Comparison of ENCODE assay signal across 16 mouse cellular contexts in genomic region chr2:33498280-33498679, GRCm38 (mm10). TPM values are rescaled to one million over a fixed set of nuclear protein-coding genes. Genes with fewer than 3 reads are reported as not detected.
DNase-seq lines count a peak whose midpoint lies in the region; ATAC-seq and TF ChIP-seq lines count a peak whose summit lies in the region.
"Had no signal": no experiment of that assay in that cellular context is flagged by ENCODE, and none has a peak within 500 bp of the region (broad histone marks: within the 10 kb centered on the region; RNA-seq: fewer than 3 reads in every experiment).

No protein-coding gene starts in this region.

- ATAC-seq in Patski: peak; percentile 51
- ATAC-seq in liver, postnatal 0 days: no peak
- ATAC-seq: hindbrain, embryonic 16.5 days; midbrain, embryonic 16.5 days had no signal

- no peak overlapping the region for H3K9ac ChIP-seq in liver, postnatal 0 days (replicated peaks)
- H3K9ac ChIP-seq: limb, embryonic 15.5 days; lung, embryonic 14.5 days; neural tube, embryonic 12.5 days had no signal

- CTCF ChIA-PET in Patski (lab: Charles Lee): interaction anchor here (0.9 to 3.5 kb wide), 5 partner anchors 12 to 61 kb away, joined by 3 to 11 read pairs (median 3); no protein-coding TSS in a partner anchor

- intact Hi-C loops in left cerebral cortex, postnatal 4 days (cut with DNase I): no loop called here
- intact Hi-C loops in left cerebral cortex, adult 2 months (cut with DNase I): no loop called here

- no peaks in the 10 kb centered on the region for H3K27me3 ChIP-seq in cerebellum, adult 2 months (ENCODE audit: control insufficient read depth, insufficient read depth, low read length)
- no peaks in the 10 kb centered on the region for H3K27me3 ChIP-seq in Patski
- H3K27me3 ChIP-seq in liver, postnatal 0 days (ENCODE audit: insufficient read depth, low read length): no peaks in the 10 kb centered on the region
- H3K27me3 ChIP-seq: limb, embryonic 15.5 days; neural tube, embryonic 12.5 days had no signal

- 0 out of 2 replicates have a peak, but pooled peaks cover 2% of the 10 kb centered on the region for H3K4me1 ChIP-seq in cerebellum, adult 2 months (ENCODE audit: control insufficient read depth, insufficient read depth, low read length)
- H3K4me1 ChIP-seq in liver, postnatal 0 days (ENCODE audit: insufficient read depth): no peaks in the 10 kb centered on the region
- H3K4me1 ChIP-seq: limb, embryonic 15.5 days; neural tube, embryonic 12.5 days had no signal

- no peaks in the 10 kb centered on the region for H3K9me3 ChIP-seq in liver, postnatal 0 days (ENCODE audit: low read length)
- H3K9me3 ChIP-seq: G1E; limb, embryonic 15.5 days had no signal

- no peak for TF ChIP-seq POLR2A in cerebellum, adult 2 months (IDR thresholded peaks at IDR 0.05; ENCODE audit: borderline replicate concordance, insufficient read depth, low read length)

- no peak for TF ChIP-seq EP300 in liver, postnatal 0 days (IDR thresholded peaks at IDR 0.05; ENCODE audit: low read depth)

- TF ChIP-seq CTCF in cerebellum, adult 2 months (IDR thresholded peaks at IDR 0.05; ENCODE audit: borderline replicate concordance, insufficient read depth, low read depth, low read length): no peak
- TF ChIP-seq CTCF in left cerebral cortex, adult 2 months (IDR thresholded peaks at IDR 0.05): no peak
- TF ChIP-seq CTCF in Patski (IDR thresholded peaks at IDR 0.05): no peak
- no peak for TF ChIP-seq CTCF in liver, postnatal 0 days (IDR thresholded peaks at IDR 0.05; ENCODE audit: low read depth)

- in situ Hi-C loops in Patski (cut with MboI; ENCODE audit: low pct_unique_long_range_greater_than_20kb): no loop called here

- no peak overlapping the region for H3K4me2 ChIP-seq in liver, postnatal 0 days (ENCODE audit: low read depth, low read length)
- H3K4me2 ChIP-seq: limb, embryonic 15.5 days; lung, embryonic 14.5 days; neural tube, embryonic 12.5 days had no signal

- POLR2A ChIA-PET in Patski (lab: Charles Lee): interaction anchor here (0.6 kb wide), 1 partner anchor 152 kb away, joined by 3 read pairs; no protein-coding TSS in a partner anchor

- DNase-seq in cerebellum, adult 2 months: peak; percentile 41 to 75
- DNase-seq in cerebellum, adult 9-10 months: no peak
- peak; percentile 34 for DNase-seq in left cerebral cortex, postnatal 4 days
- no peak for DNase-seq in left cerebral cortex, adult 2 months (ENCODE audit: extremely low spot score in 1 of 2, low spot score in 2 of 2)
- peak; percentile 88 for DNase-seq in Patski (ENCODE audit: low read depth, low spot score)
- DNase-seq in cerebellum, postnatal 25 days: peak; percentile 26 to 63
- no peak for DNase-seq in liver, postnatal 0 days
- no peak for DNase-seq in right cerebral cortex, postnatal 36 days (ENCODE audit: low spot score in 2 of 2)
- DNase-seq: lung, embryonic 14.5 days; thymus, postnatal 14 days had no signal

- 19% methylated on average over 4 of the region's 4 CpGs for WGBS in cerebellum, adult 2 months
- WGBS in liver, postnatal 0 days (ENCODE audit: insufficient replicate concordance): 68% methylated on average over 4 of the region's 4 CpGs

- no peak overlapping the region for H3K27ac ChIP-seq in cerebellum, adult 2 months (ENCODE audit: insufficient read depth, low read length)
- no peak overlapping the region for H3K27ac ChIP-seq in left cerebral cortex, adult 2 months
- H3K27ac ChIP-seq in liver, postnatal 0 days (ENCODE audit: low read depth): no peak overlapping the region
- H3K27ac ChIP-seq: embryonic facial prominence, embryonic 10.5 days; limb, embryonic 15.5 days; neural tube, embryonic 12.5 days had no signal

- H3K4me3 ChIP-seq in cerebellum, adult 2 months (replicated peaks; ENCODE audit: insufficient read depth, low read depth, low read length): no peak overlapping the region
- H3K4me3 ChIP-seq in left cerebral cortex, adult 2 months: no peak overlapping the region
- no peak overlapping the region for H3K4me3 ChIP-seq in liver, postnatal 0 days (ENCODE audit: low read depth, low read length)
- H3K4me3 ChIP-seq: embryonic facial prominence, embryonic 10.5 days; limb, embryonic 15.5 days; neural tube, embryonic 12.5 days had no signal

- no peaks in the 10 kb centered on the region for H3K36me3 ChIP-seq in liver, postnatal 0 days (replicated peaks; ENCODE audit: insufficient read depth, low read length)
- H3K36me3 ChIP-seq: embryonic facial prominence, embryonic 10.5 days; G1E; limb, embryonic 15.5 days; neural tube, embryonic 12.5 days had no signal

RNA-seq across cellular contexts. Expression of gene Zbtb43, which starts 29.9 kb away (rescaled TPM):
- 17.8 and 20.3 TPM in 2 replicates for polyA plus RNA-seq in cerebellum, adult 2 months (2012; rRNA removed)
- 10 to 100 TPM; 28.0 to 29.7 TPM for total RNA-seq in left cerebral cortex, postnatal 4 days (2021)
- total RNA-seq in left cerebral cortex, adult 2 months (2021): 10 to 100 TPM; 27.4 to 28.4 TPM
- 26.9 TPM for polyA plus RNA-seq in Patski (2021)
- polyA plus RNA-seq in liver, postnatal 0 days (2015; fragmentation: Nextera tagmentation; extraction: Ambion mirVana): 6.1 and 8.0 TPM in 2 replicates

Comparison
In these comparisons a context has a peak if more than half of its experiments do, and no peak if none do; other contexts are left out.
1. DNase-seq: peak in cerebellum, adult 2 months (2 of 2), left cerebral cortex, postnatal 4 days (single experiment), Patski (single experiment) and cerebellum, postnatal 25 days (2 of 2); none in cerebellum, adult 9-10 months (single experiment), left cerebral cortex, adult 2 months (0 of 2), liver, postnatal 0 days (single experiment) and right cerebral cortex, postnatal 36 days (0 of 2).